Mouse (Mus musculus): ENCODE data around the gene 1810010D01Rik.

DNA sequence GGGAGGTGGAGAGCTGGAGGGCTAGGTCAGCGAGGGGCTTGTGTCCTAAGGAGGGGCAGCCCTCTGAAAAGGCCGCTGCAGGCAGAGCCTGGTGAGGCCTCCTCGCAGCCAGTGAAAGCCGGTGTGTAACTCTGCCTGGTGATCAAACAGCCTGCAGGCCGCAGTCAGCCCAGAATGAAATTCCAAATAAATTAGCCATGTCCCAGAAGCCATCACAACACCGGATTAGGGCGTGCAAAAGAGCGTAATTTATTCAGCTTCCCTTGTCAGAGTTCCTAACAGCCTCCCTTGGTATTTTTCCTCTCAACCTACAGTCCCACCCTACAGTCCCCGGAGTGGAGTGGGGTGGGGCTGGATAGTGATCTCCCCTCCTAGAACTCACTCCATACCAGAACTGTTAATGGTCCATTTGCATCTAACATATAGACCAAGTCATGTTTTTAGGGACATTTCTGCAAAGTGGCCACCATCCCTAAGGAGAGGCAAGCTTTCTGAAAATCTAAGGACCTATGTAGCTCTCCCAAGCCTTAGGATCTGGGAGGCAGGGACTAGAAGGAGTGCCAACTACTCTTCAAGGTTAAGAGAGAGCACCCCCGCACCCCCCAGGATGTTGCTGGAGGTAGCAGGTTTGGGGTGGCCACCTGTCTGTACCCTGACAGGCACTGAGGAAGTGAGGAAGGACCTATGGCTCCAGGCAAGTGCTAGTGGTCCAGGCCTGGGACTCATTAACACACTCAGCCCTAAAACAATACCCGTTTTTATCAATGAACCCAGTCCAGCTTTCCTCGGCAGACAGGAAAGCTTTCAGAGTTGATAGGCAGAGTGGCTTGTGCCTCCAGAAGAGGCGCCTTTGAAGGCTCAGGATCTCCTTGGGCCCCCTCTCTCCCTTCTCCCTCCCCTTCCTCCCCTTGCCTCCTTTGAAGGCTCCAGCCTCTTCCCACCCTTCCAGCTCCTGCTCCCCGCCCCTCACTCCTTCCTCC is 4.1 kb upstream of the 1810010D01Rik start:
- TF ChIP-seq POLR2A (IDR thresholded peaks at IDR 0.05; ENCODE audit: low read depth, low read length) (no peak), CTCF (conservative IDR thresholded peaks at IDR 0.05; ENCODE audit: insufficient read depth, insufficient read length, low read depth, low read length) (no peak)

Measured in kidney, adult 2 months (tissue).